Mouse (Mus musculus): ENCODE results near the gene Olfr460. TPM values are rescaled to one million over a fixed set of nuclear protein-coding genes. Genes with fewer than 3 reads are reported as not detected.
"Not testable (repeated sequence)": the region's sequence is repeated elsewhere in the genome, so short reads cannot be mapped to it uniquely, and the experiment has no call there.

Olfr460 gene
- not detected in 2 replicates for polyA plus RNA-seq (2016; fragmentation: Nextera tagmentation; extraction: Ambion mirVana)

DNA sequence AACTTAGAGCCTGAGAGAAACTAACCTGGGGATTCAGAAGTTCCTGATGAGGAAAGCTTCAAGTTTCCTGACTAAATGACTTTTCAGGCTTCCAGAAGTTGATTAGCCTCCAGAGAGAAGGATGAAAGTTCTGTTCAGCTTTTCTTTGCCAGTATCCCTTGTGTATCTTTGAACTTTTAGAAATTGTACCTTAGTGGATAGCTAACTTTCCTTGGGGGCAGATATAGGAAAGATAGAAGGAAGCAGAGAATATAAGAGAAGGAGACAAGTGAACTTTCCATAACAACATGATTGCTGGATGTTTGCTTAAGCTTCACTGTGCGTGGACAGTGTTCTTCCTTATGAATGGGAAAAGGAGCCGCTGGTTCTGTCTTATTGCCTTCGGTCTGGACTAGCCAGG is at the start of gene Olfr460:
Gene Olfr460, plus strand, starts transcription at position 301 of the 400 bp plus-strand sequence.
- no peak within 1 kb of the TSS for H3K27ac ChIP-seq (replicated peaks)
- H3K4me2 ChIP-seq (replicated peaks) = no peak within 1 kb of the TSS
- no peaks in the 10 kb centered on the region for H3K9me3 ChIP-seq
- H3K4me1 ChIP-seq = no peaks in the 10 kb centered on the region
- no peak within 1 kb of the TSS for H3K9ac ChIP-seq (replicated peaks)
- WGBS = 93% methylated on average over 3 of the region's 3 CpGs
- H3K4me3 ChIP-seq = no peak within 1 kb of the TSS
- H3K36me3 ChIP-seq = no peaks in the 10 kb centered on the region
- ATAC-seq (ENCODE audit: low FRiP score, low read depth) = no peak
- H3K27me3 ChIP-seq = no peaks in the 10 kb centered on the region

DNA sequence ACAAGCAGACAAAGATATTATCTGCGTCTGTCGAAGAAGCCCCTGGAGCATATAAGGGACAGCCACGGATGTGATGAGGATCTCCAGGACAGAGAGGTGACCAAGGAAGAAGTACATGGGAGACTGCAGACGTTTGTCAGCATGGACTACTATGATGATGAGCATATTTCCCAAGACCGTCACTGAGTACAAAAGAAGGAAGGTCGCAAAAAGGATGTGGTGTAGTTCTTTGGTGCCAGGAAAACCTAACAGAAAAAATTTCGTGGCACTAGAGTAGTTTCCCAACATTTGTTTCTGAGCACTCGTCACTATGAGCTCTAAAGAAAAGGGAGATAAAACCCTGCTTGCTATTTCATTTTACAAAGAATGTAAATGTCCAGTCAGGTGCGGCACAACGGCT is 24.6 kb upstream of the Olfr460 start:
- ATAC-seq (ENCODE audit: low FRiP score, low read depth) = no peak
- Histone ChIP-seq H3K36me3 (no peaks in the 10 kb centered on the region), H3K27ac (replicated peaks) (no peak overlapping the region), H3K4me2 (replicated peaks) (no peak overlapping the region), H3K9me3 (no peaks in the 10 kb centered on the region), H3K4me1 (no peaks in the 10 kb centered on the region), H3K9ac (replicated peaks) (no peak overlapping the region), H3K27me3 (no peaks in the 10 kb centered on the region), H3K4me3 (no peak overlapping the region)
- 84% methylated on average over 10 of the region's 10 CpGs for WGBS

DNA sequence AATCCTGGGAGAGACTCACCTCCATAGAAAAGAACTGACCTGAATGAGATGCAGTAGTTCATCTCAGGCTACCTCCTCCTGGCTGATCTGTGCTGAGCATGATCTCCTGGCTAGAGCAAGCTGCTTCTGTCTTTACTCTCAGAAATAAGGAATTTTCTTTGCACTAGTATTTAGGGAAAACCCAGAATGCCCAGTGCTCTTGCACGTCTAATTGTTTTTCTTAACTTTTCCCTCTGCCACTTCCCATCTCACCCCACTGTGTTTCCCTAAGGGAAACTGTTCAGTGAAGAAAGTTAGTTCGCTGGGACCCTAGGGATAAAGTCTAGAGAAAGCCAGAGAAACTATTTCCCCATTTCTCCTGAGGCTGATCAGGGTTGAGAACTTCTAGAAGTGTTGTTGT is 14.3 kb upstream of the Olfr460 start, which contains the start of gene Olfr461:
Gene Olfr461, minus strand, starts transcription at position 101 of the 400 bp plus-strand sequence.
- H3K4me1 ChIP-seq = no peaks in the 10 kb centered on the region
- H3K4me2 ChIP-seq (replicated peaks) = no peak within 1 kb of the TSS
- 79% methylated on average over 2 of the region's 2 CpGs for WGBS
- no peaks in the 10 kb centered on the region for H3K27me3 ChIP-seq
- ATAC-seq (ENCODE audit: low FRiP score, low read depth) = no peak
- H3K36me3 ChIP-seq = no peaks in the 10 kb centered on the region
- H3K9me3 ChIP-seq = no peaks in the 10 kb centered on the region
- no peak within 1 kb of the TSS for H3K27ac ChIP-seq (replicated peaks)
- no peak within 1 kb of the TSS for H3K4me3 ChIP-seq
- H3K9ac ChIP-seq (replicated peaks) = no peak within 1 kb of the TSS

DNA sequence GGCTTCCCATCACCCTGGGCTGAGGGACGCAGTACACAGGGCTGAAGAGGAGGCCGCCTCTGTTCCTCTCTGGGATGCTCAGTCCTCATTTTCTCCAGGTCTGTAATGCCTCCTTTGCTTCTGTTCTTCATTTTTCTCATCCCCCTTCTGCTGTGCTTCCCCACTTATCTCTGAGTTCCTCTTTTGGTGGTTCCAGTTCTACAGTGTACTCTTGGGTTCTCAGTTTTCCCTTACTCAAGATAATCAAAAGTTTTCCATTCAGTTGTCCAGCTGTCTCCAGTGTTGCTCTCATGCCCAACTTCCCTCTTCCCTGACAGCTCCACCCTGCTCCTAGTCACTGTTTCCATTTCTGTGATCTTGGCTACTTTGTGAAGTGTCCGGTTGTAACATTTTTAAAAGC is 4.3 kb downstream of the Olfr460 start:
- no peak for ATAC-seq (ENCODE audit: low FRiP score, low read depth)
- H3K36me3 ChIP-seq = no peaks in the 10 kb centered on the region
- no peak overlapping the region for H3K4me2 ChIP-seq (replicated peaks)
- no peaks in the 10 kb centered on the region for H3K4me1 ChIP-seq
- H3K27ac ChIP-seq (replicated peaks) = no peak overlapping the region
- H3K9ac ChIP-seq (replicated peaks) = no peak overlapping the region
- H3K9me3 ChIP-seq = no peaks in the 10 kb centered on the region
- WGBS = 92% methylated on average over 3 of the region's 3 CpGs
- H3K27me3 ChIP-seq = no peaks in the 10 kb centered on the region
- no peak overlapping the region for H3K4me3 ChIP-seq

DNA sequence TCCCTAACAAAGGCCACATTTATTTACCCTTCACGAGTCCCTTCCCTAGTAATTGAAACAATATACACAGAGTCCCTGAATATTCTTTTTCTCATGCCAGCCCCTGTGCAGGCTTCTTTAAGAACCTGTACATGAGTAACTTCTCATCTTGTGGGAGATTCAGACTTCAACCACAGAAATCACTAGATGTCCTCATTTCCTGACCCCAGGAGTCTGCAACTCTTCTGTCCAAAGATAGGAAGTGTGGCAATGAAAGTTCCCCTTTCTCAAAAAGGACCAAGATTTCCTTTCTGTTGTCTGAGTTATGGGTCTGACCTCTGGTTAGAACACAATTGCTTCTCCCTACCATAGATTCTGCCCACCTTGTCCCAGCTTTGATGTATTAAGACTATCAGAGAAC is 7.0 kb downstream of the Olfr460 start:
- no peak overlapping the region for H3K4me2 ChIP-seq (replicated peaks)
- WGBS = 94% methylated on average over 1 of the region's 1 CpGs
- no peaks in the 10 kb centered on the region for H3K36me3 ChIP-seq
- H3K9ac ChIP-seq (replicated peaks) = no peak overlapping the region
- H3K9me3 ChIP-seq = no peaks in the 10 kb centered on the region
- no peak overlapping the region for H3K27ac ChIP-seq (replicated peaks)
- ATAC-seq (ENCODE audit: low FRiP score, low read depth) = no peak
- no peaks in the 10 kb centered on the region for H3K4me1 ChIP-seq
- H3K4me3 ChIP-seq = no peak overlapping the region
- no peaks in the 10 kb centered on the region for H3K27me3 ChIP-seq

DNA sequence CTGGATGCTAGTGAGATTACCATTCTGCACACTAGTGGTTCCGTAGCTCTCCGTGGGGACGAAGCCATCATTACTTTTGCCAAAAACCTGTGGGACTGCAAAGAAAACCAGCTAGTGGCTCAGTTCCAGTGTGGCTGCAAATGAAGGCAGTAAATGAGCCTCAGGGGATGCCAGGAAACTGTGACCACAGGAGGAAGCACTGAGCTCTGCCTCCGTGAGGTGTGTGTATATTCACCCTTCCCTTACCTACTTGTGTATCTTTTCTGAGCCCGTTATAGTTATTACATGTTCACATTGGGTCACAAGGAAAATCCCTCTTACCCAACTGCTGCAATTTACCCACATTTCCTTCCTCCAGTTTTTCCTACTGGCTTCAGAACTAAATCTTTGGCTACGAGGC is 15.0 kb downstream of the Olfr460 start:
- H3K27ac ChIP-seq (replicated peaks) = no peak overlapping the region
- no peak for ATAC-seq (ENCODE audit: low FRiP score, low read depth)
- 94% methylated on average over 6 of the region's 6 CpGs for WGBS
- H3K9ac ChIP-seq (replicated peaks) = no peak overlapping the region
- no peak overlapping the region for H3K4me3 ChIP-seq
- no peaks in the 10 kb centered on the region for H3K27me3 ChIP-seq
- no peaks in the 10 kb centered on the region for H3K4me1 ChIP-seq
- H3K4me2 ChIP-seq (replicated peaks) = no peak overlapping the region
- H3K9me3 ChIP-seq = no peaks in the 10 kb centered on the region
- no peaks in the 10 kb centered on the region for H3K36me3 ChIP-seq

DNA sequence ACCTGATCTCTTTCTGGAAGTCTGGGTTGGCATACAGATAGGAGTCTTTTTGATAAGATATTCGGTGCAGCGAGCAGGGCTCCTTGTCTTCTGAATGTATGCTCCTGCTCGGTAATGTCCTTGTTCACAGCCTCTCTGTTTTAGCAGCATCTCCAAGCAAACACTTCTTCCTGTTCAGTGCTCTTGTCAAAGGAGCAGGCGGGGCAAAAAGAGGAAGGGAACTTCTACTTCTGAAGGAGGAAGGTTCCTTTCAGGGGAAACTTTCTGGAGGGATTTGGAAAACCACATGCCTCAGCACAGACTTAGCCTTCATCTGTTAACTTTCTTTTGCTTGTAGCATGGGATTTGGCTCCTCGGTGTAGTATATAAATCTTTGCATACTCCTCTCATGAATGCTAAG is 16.4 kb downstream of the Olfr460 start, which contains the start of gene Clec5a:
Gene Clec5a, minus strand, starts transcription at position 177 of the 400 bp plus-strand sequence.
- H3K9ac ChIP-seq (replicated peaks) = no peak within 1 kb of the TSS
- H3K9me3 ChIP-seq = no peaks in the 10 kb centered on the region
- H3K4me1 ChIP-seq = no peaks in the 10 kb centered on the region
- no peak within 1 kb of the TSS for H3K27ac ChIP-seq (replicated peaks)
- WGBS = 86% methylated on average over 5 of the region's 5 CpGs
- no peaks in the 10 kb centered on the region for H3K36me3 ChIP-seq
- H3K27me3 ChIP-seq = no peaks in the 10 kb centered on the region
- ATAC-seq (ENCODE audit: low FRiP score, low read depth) = no peak
- H3K4me2 ChIP-seq (replicated peaks) = no peak within 1 kb of the TSS
- H3K4me3 ChIP-seq = no peak within 1 kb of the TSS

DNA sequence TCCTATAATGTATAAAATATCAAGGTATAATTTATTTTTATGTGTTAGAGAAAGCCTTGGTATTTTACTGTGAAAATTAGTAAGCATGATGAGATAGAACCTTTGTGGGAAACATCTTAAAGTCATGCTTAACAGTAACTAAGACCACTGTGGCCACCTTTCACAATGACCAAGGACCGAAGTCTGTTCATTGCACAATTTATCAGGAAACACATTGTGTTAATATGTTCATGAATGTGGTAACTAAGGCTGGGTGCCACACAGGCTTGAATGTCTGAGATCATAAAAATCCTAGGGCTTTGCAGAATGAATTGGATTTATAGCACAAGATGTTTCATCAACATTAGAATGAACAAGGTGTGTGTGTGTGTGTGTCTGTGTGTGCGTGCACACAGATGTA is 19.1 kb downstream of the Olfr460 start:
- H3K9me3 ChIP-seq = no peaks in the 10 kb centered on the region
- no peak overlapping the region for H3K4me2 ChIP-seq (replicated peaks)
- H3K4me3 ChIP-seq = no peak overlapping the region
- H3K27me3 ChIP-seq = no peaks in the 10 kb centered on the region
- WGBS = 91% methylated on average over 2 of the region's 2 CpGs
- ATAC-seq (ENCODE audit: low FRiP score, low read depth) = no peak
- H3K4me1 ChIP-seq = no peaks in the 10 kb centered on the region
- H3K36me3 ChIP-seq = no peaks in the 10 kb centered on the region
- no peak overlapping the region for H3K9ac ChIP-seq (replicated peaks)
- H3K27ac ChIP-seq (replicated peaks) = no peak overlapping the region

DNA sequence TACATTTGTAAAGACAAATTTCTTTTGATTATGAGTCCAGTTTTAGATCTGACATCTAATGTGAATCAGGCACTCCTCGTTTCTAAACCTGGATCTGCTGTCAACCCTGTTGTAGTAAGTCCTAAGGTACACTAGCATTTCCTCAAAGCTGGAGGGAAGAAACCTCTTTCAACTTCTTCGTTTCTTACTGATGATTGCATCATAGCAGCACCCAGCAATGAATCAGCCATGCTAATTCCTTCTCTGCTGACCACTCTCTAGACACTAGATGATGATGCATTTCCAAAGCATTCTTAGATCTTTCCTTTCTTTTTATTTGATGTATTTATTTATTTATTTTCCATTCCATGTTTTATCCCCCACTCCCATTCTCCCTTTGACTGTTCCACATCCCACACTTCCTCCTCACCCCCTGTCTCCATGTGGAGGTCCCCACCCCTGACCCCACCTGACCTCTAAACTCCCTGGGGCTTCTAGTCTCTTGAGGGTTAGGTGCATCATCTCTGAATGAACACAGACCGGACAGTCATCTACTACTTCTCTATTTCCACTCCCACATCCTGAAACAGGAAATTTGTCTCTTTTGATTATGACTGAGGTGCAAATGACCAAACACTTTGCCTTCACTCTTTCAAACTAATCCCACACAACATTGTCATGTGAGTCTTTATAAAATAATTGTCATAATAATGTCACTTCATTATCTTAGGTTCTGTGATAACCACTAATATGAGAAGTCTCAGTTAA is 25.7 kb downstream of the Olfr460 start:
- Histone ChIP-seq H3K4me2 (replicated peaks) (no peak overlapping the region), H3K4me3 (no peak overlapping the region), H3K36me3 (no peaks in the 10 kb centered on the region), H3K27me3 (no peaks in the 10 kb centered on the region), H3K27ac (replicated peaks) (no peak overlapping the region), H3K9me3 (no peaks in the 10 kb centered on the region), H3K4me1 (no peaks in the 10 kb centered on the region), H3K9ac (replicated peaks) (no peak overlapping the region)
- 76% methylated on average over 3 of the region's 3 CpGs for WGBS
- no peak for ATAC-seq (ENCODE audit: low FRiP score, low read depth)

DNA sequence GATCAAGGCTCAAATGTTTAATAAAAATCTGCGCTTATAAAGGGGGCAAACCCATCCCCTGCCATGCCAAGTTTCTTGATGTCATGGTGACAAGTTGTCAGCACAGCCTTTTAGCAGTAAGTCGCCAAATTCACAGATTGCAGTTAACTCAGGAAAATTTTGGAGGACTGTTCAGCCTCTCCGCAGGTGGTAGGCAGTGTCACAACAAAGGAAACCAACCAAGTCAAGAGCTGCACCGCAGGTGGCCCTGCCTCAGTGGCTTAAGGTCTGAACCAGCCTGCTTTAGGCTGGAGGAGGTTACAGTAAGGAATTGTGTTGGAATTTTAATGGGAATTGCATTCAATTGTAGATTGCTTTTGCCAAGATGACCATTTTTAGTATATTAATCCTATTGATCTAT is 29.3 kb downstream of the Olfr460 start:
- H3K9ac ChIP-seq (replicated peaks); ATAC-seq (ENCODE audit: low FRiP score, low read depth); H3K27me3 ChIP-seq; H3K27ac ChIP-seq (replicated peaks); H3K4me2 ChIP-seq (replicated peaks); H3K4me3 ChIP-seq; H3K4me1 ChIP-seq; H3K9me3 ChIP-seq; H3K36me3 ChIP-seq: not testable (repeated sequence)
- 29% methylated on average over 4 of the region's 4 CpGs for WGBS

DNA sequence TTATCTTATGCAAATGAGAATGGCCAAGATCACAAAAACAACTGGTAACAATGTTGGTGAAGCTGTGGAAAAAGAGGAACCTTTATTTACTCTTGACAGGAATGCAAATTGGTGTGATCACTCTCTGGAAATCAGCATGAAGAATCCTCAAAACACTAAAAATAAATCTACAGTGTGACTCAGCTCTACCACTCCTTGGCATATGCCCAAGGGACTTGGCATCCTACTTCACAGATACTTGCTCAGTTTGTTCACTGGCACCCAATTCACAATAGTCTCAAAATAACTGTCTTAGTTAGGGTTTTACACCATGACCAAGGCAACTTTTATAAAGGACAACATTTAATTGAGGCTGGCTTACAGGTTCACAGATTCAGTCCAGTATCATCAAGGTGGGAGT is 38.1 kb downstream of the Olfr460 start:
- Histone ChIP-seq H3K4me3 (no peak overlapping the region), H3K9me3 (no peaks in the 10 kb centered on the region)
- ATAC-seq (ENCODE audit: low FRiP score, low read depth) = no peak

DNA sequence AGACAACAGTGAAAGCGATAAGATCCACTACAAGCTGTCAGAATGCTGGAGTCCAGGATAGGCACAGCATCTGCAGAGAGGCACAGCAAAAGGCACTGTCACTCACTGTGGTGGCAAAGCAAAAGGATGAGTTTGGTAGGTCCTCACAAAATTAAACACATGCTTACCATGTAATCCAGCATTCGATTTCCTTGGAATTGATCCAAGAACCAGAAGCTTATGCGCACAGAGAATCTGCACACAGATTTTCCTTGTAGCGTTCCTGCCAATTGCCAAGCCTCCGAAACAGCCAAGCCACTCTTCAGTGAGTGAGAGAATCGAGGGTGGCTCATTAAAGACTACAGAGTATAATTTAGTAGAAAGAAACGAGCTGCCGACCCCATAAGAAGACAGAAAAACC is 41.0 kb downstream of the Olfr460 start:
- no peaks in the 10 kb centered on the region for H3K9me3 ChIP-seq
- no peak overlapping the region for H3K9ac ChIP-seq (replicated peaks)
- ATAC-seq (ENCODE audit: low FRiP score, low read depth) = no peak
- no peak overlapping the region for H3K4me3 ChIP-seq
- 83% methylated on average over 8 of the region's 8 CpGs for WGBS
- no peak overlapping the region for H3K4me2 ChIP-seq (replicated peaks)
- no peaks in the 10 kb centered on the region for H3K27me3 ChIP-seq
- no peak overlapping the region for H3K27ac ChIP-seq (replicated peaks)
- H3K36me3 ChIP-seq = no peaks in the 10 kb centered on the region
- no peaks in the 10 kb centered on the region for H3K4me1 ChIP-seq

More for the DNA sequence above, 38.1 kb downstream of the Olfr460 start:
- Histone ChIP-seq H3K36me3 (no peaks in the 10 kb centered on the region), H3K4me1 (no peaks in the 10 kb centered on the region), H3K27ac (replicated peaks) (no peak overlapping the region), H3K9ac (replicated peaks) (no peak overlapping the region), H3K27me3 (no peaks in the 10 kb centered on the region), H3K4me2 (replicated peaks) (no peak overlapping the region)

Data from midbrain, embryonic 12.5 days (tissue).